Mouse (Mus musculus): Measurements from ENCODE around the gene Hint1.

GRCm38 (mm10) chr11:54879434-54879833 lies 13.3 kb downstream of the Hint1 start:
- TF ChIP-seq POLR2A (IDR thresholded peaks at IDR 0.05; ENCODE audit: borderline replicate concordance, control insufficient read depth, low read depth, low read length) = no peak
- peak; percentile 56 for TF ChIP-seq CTCF (IDR thresholded peaks at IDR 0.05; ENCODE audit: control insufficient read depth, insufficient read depth, low read length)
